Comparison of ENCODE assay signal across 12 mouse cellular contexts in the genomic region with DNA sequence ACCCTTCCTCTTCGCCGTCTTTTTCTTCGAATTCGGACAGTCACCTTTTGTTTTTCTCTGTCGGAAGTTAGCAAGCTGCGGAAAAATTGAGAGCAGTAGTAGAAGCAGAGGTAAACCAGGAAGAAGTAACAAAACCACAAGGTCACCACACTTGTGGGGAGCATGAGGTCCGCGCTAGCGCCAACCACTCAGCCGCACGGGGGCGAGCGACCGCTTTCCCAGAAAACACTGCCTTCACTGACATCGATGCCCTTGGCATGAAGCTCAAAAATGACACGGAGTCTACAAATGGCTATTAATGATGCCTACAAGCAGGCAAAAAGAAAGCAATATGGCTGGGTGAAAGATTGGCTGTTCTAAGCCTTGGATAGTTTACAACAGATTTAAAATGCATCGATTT. TPM values are rescaled to one million over a fixed set of nuclear protein-coding genes. Genes with fewer than 3 reads are reported as not detected.
DNase-seq lines count a peak whose midpoint lies in the region; ATAC-seq and TF ChIP-seq lines count a peak whose summit lies in the region.
"Had no signal": no experiment of that assay in that cellular context is flagged by ENCODE, and none has a peak within 500 bp of the region (broad histone marks: within the 10 kb centered on the region; RNA-seq: fewer than 3 reads in every experiment).

A gene (minus strand): TSS at position 164 of the 400 bp plus-strand sequence.

- H3K4me3 ChIP-seq in heart, embryonic 12.5 days = no peak within 1 kb of the TSS
- H3K4me3 ChIP-seq in heart, adult 2 months = no peak within 1 kb of the TSS
- H3K4me3 ChIP-seq in midbrain, embryonic 13.5 days (replicated peaks) = no peak within 1 kb of the TSS
- no peak within 1 kb of the TSS for H3K4me3 ChIP-seq in midbrain, postnatal 0 days (ENCODE audit: low read depth, low read length)
- H3K4me3 ChIP-seq in embryonic facial prominence, embryonic 15.5 days (replicated peaks) = 0 out of 2 replicates have a peak within 1 kb of the TSS, but pooled peaks have one; percentile 79

- H3K79me2 ChIP-seq in heart, adult 2 months (replicated peaks; ENCODE audit: control insufficient read depth, insufficient read depth, low read length) = peaks cover 4% of the 10 kb centered on the region; the same call in 1 of the 2 replicates

- peak within 1 kb of the TSS; percentile 86; the same call in 1 of the 2 replicates for H3K4me2 ChIP-seq in heart, embryonic 12.5 days
- peak within 1 kb of the TSS; percentile 80 for H3K4me2 ChIP-seq in midbrain, embryonic 13.5 days (replicated peaks)
- no peak within 1 kb of the TSS for H3K4me2 ChIP-seq in midbrain, postnatal 0 days (ENCODE audit: low read depth, low read length, poor library complexity, severe bottlenecking)
- peak within 1 kb of the TSS; percentile 82; the same call in 1 of the 2 replicates for H3K4me2 ChIP-seq in embryonic facial prominence, embryonic 15.5 days (replicated peaks)

- H3K27me3 ChIP-seq in heart, embryonic 12.5 days (replicated peaks) = no peaks in the 10 kb centered on the region
- H3K27me3 ChIP-seq in heart, adult 2 months (ENCODE audit: control insufficient read depth, insufficient read depth, low read length) = no peaks in the 10 kb centered on the region
- H3K27me3 ChIP-seq in midbrain, embryonic 13.5 days = no peaks in the 10 kb centered on the region
- no peaks in the 10 kb centered on the region for H3K27me3 ChIP-seq in midbrain, postnatal 0 days (ENCODE audit: insufficient read depth, low read length)
- H3K27me3 ChIP-seq in embryonic facial prominence, embryonic 15.5 days = no peaks in the 10 kb centered on the region

- no peak for ATAC-seq in heart, embryonic 12.5 days (ENCODE audit: insufficient number of reproducible peaks, low FRiP score)
- no peak for ATAC-seq in midbrain, embryonic 13.5 days
- no peak for ATAC-seq in midbrain, postnatal 0 days (ENCODE audit: low FRiP score)
- no peak for ATAC-seq in embryonic facial prominence, embryonic 15.5 days (ENCODE audit: insufficient number of reproducible peaks, low FRiP score, low TSS enrichment, low read depth)
- no peak for ATAC-seq in monocyte, adult 5-6 weeks (replicated peaks; ENCODE audit: insufficient number of reproducible peaks, low FRiP score, low TSS enrichment, poor library complexity, severe bottlenecking)
- ATAC-seq in activated CD4-positive, CD25-positive, alpha-beta regulatory T cell, adult 4 months = no peak

- H3K27ac ChIP-seq in heart, embryonic 12.5 days (ENCODE audit: poor library complexity, severe bottlenecking) = no peak within 1 kb of the TSS
- H3K27ac ChIP-seq in heart, adult 2 months = no peak within 1 kb of the TSS
- H3K27ac ChIP-seq in midbrain, embryonic 13.5 days = no peak within 1 kb of the TSS
- no peak within 1 kb of the TSS for H3K27ac ChIP-seq in midbrain, postnatal 0 days (ENCODE audit: low read depth, low read length)
- no peak within 1 kb of the TSS for H3K27ac ChIP-seq in embryonic facial prominence, embryonic 15.5 days (replicated peaks)
- H3K27ac ChIP-seq: left cerebral cortex, adult 2 months had no signal

- H3K4me1 ChIP-seq in heart, embryonic 12.5 days (replicated peaks) = peaks cover 22% of the 10 kb centered on the region
- peaks cover 4% of the 10 kb centered on the region for H3K4me1 ChIP-seq in heart, adult 2 months (ENCODE audit: control insufficient read depth, insufficient read depth, low read length)
- H3K4me1 ChIP-seq in midbrain, embryonic 13.5 days (replicated peaks) = peaks cover 24% of the 10 kb centered on the region
- peaks cover 3% of the 10 kb centered on the region for H3K4me1 ChIP-seq in midbrain, postnatal 0 days (ENCODE audit: insufficient read depth, low read length)
- H3K4me1 ChIP-seq in embryonic facial prominence, embryonic 15.5 days = peaks cover 17% of the 10 kb centered on the region

- WGBS in heart, embryonic 12.5 days = 94% methylated on average over 17 of the region's 17 CpGs
- WGBS in heart, adult 2 months = 92% methylated on average over 17 of the region's 17 CpGs
- WGBS in midbrain, embryonic 13.5 days = 97% methylated on average over 17 of the region's 17 CpGs
- WGBS in midbrain, postnatal 0 days = 96% methylated on average over 17 of the region's 17 CpGs
- WGBS in embryonic facial prominence, embryonic 15.5 days = 95% methylated on average over 17 of the region's 17 CpGs

- no peak within 1 kb of the TSS for H3K9ac ChIP-seq in heart, embryonic 12.5 days
- no peak within 1 kb of the TSS for H3K9ac ChIP-seq in heart, adult 2 months (ENCODE audit: low read depth, low read length)
- no peak within 1 kb of the TSS for H3K9ac ChIP-seq in midbrain, embryonic 13.5 days (replicated peaks)
- no peak within 1 kb of the TSS for H3K9ac ChIP-seq in midbrain, postnatal 0 days (replicated peaks; ENCODE audit: low read length, poor library complexity, severe bottlenecking)
- 0 out of 2 replicates have a peak within 1 kb of the TSS, but pooled peaks have one; percentile 73 for H3K9ac ChIP-seq in embryonic facial prominence, embryonic 15.5 days

- TF ChIP-seq POLR2A in heart, adult 2 months (IDR thresholded peaks at IDR 0.05; ENCODE audit: insufficient read depth, low read depth, low read length) = no peak

- no peak for TF ChIP-seq CTCF in heart, adult 2 months (IDR thresholded peaks at IDR 0.05)
- no peak for TF ChIP-seq CTCF in midbrain, postnatal 0 days (IDR thresholded peaks at IDR 0.05)

- intact Hi-C loops in heart, adult 2 months (cut with DNase I) = no loop called here

- no peaks in the 10 kb centered on the region for H3K9me3 ChIP-seq in heart, embryonic 12.5 days (replicated peaks)
- no peaks in the 10 kb centered on the region for H3K9me3 ChIP-seq in midbrain, embryonic 13.5 days
- no peaks in the 10 kb centered on the region for H3K9me3 ChIP-seq in midbrain, postnatal 0 days (ENCODE audit: low read length)
- H3K9me3 ChIP-seq in embryonic facial prominence, embryonic 15.5 days (replicated peaks) = no peaks in the 10 kb centered on the region

- no peak for TF ChIP-seq EP300 in heart, adult 2 months (IDR thresholded peaks at IDR 0.05; ENCODE audit: insufficient read depth, low read depth, low read length)

- DNase-seq in heart, adult 2 months = no peak
- DNase-seq in midbrain, postnatal 0 days (ENCODE audit: low spot score) = no peak
- no peak for DNase-seq in adrenal gland, adult 18-20 months (ENCODE audit: low spot score in 2 of 2)

- H3K36me3 ChIP-seq in heart, embryonic 12.5 days = peaks cover 48% of the 10 kb centered on the region
- H3K36me3 ChIP-seq in heart, adult 2 months (ENCODE audit: control insufficient read depth, insufficient read depth, low read length) = no peaks in the 10 kb centered on the region; the same call in 1 of the 2 replicates
- peaks cover 43% of the 10 kb centered on the region for H3K36me3 ChIP-seq in midbrain, embryonic 13.5 days
- H3K36me3 ChIP-seq in midbrain, postnatal 0 days (ENCODE audit: insufficient read depth, low read length) = peaks cover 15% of the 10 kb centered on the region
- peaks cover 41% of the 10 kb centered on the region for H3K36me3 ChIP-seq in embryonic facial prominence, embryonic 15.5 days

RNA-seq across cellular contexts. Expression of the gene that starts here (rescaled TPM):
- polyA plus RNA-seq in heart, embryonic 12.5 days (2016; fragmentation: Nextera tagmentation; extraction: Ambion mirVana) = not detected in 2 replicates
- not detected for total RNA-seq in heart, adult 2 months (2021)
- polyA plus RNA-seq in heart, adult 2 months (2012; rRNA removed) = not detected in 2 replicates
- polyA plus RNA-seq in midbrain, embryonic 13.5 days (2015; fragmentation: Nextera tagmentation; extraction: Ambion mirVana) = not detected in 2 replicates
- total RNA-seq in midbrain, postnatal 0 days (2014; rRNA removed) = not detected in 2 replicates
- polyA plus RNA-seq in midbrain, postnatal 0 days (2015; fragmentation: Nextera tagmentation; extraction: Ambion mirVana) = not detected in 2 replicates
- not detected in 2 replicates for polyA plus RNA-seq in embryonic facial prominence, embryonic 15.5 days (2015; fragmentation: Nextera tagmentation; extraction: Ambion mirVana)
- 23.2 to 90.2 TPM (median 54.9 TPM) in 3 replicates for total RNA-seq in monocyte, adult 5-6 weeks (2017)
- 1 to 10 TPM in 1 of 2 experiments, not detected in 1; 3.5 TPM for total RNA-seq in adrenal gland, adult 18-20 months (2021)
- 1 to 10 TPM in 1 of 2 experiments, not detected in 1; 3.0 TPM for polyA plus RNA-seq in activated CD4-positive, CD25-positive, alpha-beta regulatory T cell, adult 4 months (2017; shearing (Covaris generic))
- total RNA-seq: left cerebral cortex, adult 2 months; MEL had no signal
- polyA plus RNA-seq: brain, embryonic 14.5 days; embryonic facial prominence, embryonic 11.5 days had no signal
